Mouse (Mus musculus) kidney, adult 2 months (tissue): Measurements from ENCODE around the gene Map6.

ENCODE experiments used
- CTCF ChIP-seq: fragments of 200-500 bp; conservative IDR thresholded peaks from 2 replicates; pipeline ENCODE4 v1.5.1; 2011; ENCODE audit warnings: low read depth, mild to moderate bottlenecking, control low read depth, low read length, moderate library complexity, mixed read lengths; ENCODE audit not compliant: insufficient read depth, insufficient read length
- POLR2A ChIP-seq: fragments of 200-500 bp; IDR thresholded peaks from one replicate; pipeline ENCODE4 v1.6.1; 2011; ENCODE audit warnings: low read depth, low read length, control low read depth

DNA sequence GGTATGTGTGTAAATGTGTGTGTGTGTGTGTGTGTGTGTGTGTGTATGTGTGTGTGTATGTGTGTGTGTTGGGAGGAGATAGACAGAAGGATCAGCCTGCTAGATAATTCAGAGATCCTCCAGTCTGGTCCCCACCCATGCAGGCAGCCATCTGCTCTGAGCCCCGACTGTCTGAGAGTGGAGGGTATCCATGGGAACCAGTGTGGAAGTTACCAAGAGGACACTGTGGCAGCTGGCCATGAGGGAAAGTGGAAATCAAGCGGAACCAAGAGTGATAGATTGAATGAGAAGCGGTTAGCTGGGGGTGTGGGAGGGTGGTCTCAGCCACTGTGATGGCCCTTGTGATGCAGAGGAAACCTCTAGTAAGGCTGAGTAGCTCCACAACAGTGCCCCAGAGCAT is 20.0 kb downstream of the Map6 start:
- TF ChIP-seq POLR2A (no peak), CTCF (no peak)
